Mouse (Mus musculus) forebrain, embryonic 10.5 days (tissue): Measurements from ENCODE around the gene Ccdc102a. TPM values are rescaled to one million over a fixed set of nuclear protein-coding genes. Genes with fewer than 3 reads are reported as not detected.
A peak's percentile ranks its signal among the peaks of the same experiment; 100 is the strongest.

ENCODE experiments used
- DNase-seq: peaks from one replicate; pipeline ENCODE4 v3.0.0-alpha.2; 2017; ENCODE audit warnings: low spot score; ENCODE audit errors: extremely low spot score
- H3K27ac ChIP-seq: fragments of 300-500 bp; sonication (generic); 2 replicates; pipeline ENCODE4 v1.5.1; 2016; ENCODE audit warnings: mild to moderate bottlenecking
- H3K27me3 ChIP-seq: fragments of 300-500 bp; sonication (generic); 2 replicates; pipeline ENCODE4 v1.6.1; 2016; ENCODE audit warnings: mild to moderate bottlenecking; ENCODE audit not compliant: poor library complexity, severe bottlenecking
- H3K36me3 ChIP-seq: fragments of 300-500 bp; sonication (generic); replicated peaks from 2 replicates; pipeline ENCODE4 v1.6.1; 2016; ENCODE audit warnings: mild to moderate bottlenecking, moderate library complexity
- H3K4me1 ChIP-seq: fragments of 300-500 bp; sonication (generic); 2 replicates; pipeline ENCODE4 v1.6.1; 2016
- H3K4me3 ChIP-seq: fragments of 300-500 bp; sonication (generic); 2 replicates; pipeline ENCODE4 v1.5.1; 2016; ENCODE audit warnings: mild to moderate bottlenecking, moderate library complexity
- H3K9me3 ChIP-seq: fragments of 300-500 bp; sonication (generic); 2 replicates; pipeline ENCODE4 v1.6.1; 2016; ENCODE audit warnings: mild to moderate bottlenecking, moderate library complexity
- WGBS: fragments of 180-500 bp; shearing (Covaris S2); methylation state at CpG from one replicate; pipeline ENCODE4 v1.1.7; 2016; 5-methylcytosine and 5-hydroxymethylcytosine counted together
- polyA plus RNA-seq: library from polyadenylated mRNA; unstranded; fragments of >200 nt; fragmentation: Nextera tagmentation; extraction: Ambion mirVana; gene quantifications from 2 replicates; pipeline ENCODE4 v1.2.1, GENCODE M21; 2016

Ccdc102a gene
- polyA plus RNA-seq, 1 experiment from 2014 or later: 13.5 TPM

DNA sequence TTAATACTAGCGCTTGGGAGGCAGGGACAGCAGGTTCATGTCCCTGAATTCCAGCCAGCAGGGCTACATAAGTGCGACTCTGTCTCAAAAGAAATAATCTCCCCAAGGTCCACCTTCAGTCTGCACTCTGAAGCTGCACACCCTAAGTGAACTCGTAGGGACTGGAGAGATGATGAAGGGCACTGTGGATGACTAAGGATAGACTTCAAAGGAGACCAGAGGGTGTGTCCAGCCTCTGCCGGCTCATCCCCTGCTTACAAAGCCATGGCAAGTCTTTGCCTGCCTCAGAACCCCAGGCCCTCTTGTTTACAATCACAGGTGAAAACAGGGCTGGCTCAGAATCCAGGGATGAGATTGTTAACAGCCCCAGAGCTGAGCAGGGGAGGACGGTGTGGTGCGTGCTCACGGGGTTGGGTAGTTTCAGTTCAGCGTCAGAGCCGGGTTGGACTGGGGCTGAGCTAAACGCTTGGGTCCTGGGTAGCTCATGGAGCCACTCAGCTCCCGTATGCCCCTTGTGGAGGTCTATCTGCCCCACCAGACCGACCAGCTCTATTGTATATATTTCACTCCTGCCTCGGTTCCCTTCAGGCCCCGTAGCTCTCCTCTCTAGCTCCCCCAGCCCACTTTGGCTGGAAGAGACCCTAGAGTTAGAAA lies 29.4 kb downstream of the Ccdc102a start:
- Histone ChIP-seq H3K27me3 (peaks cover 4% of the 10 kb centered on the region; the same call in 1 of the 2 replicates), H3K27ac (no peak overlapping the region), H3K4me3 (no peak overlapping the region), H3K4me1 (no peaks in the 10 kb centered on the region; the same call in 1 of the 2 replicates), H3K9me3 (no peaks in the 10 kb centered on the region), H3K36me3 (no peaks in the 10 kb centered on the region)
- WGBS: 44% methylated on average over 14 of the region's 14 CpGs
- DNase-seq: no peak

DNA sequence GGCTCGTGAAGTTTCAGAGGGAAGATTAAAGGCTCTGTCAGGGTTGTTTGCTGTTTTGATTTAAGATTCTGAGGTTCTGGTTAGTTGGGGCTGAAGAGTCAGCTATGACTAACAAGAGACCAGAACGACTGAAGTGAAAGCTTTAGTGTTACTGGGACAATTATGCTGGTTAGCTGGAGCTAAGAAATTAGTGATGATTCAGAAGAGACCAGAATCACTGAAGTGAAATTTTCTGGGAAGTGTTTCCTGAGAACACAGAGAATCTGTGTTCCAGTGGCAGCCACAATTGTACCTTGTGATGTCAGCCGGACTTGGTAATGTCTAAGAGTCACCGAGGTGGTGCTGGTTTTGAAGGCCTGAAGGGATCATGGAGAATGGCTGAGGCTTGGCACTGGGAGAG lies 37.2 kb downstream of the Ccdc102a start:
- DNase-seq: no peak
- Histone ChIP-seq H3K9me3 (no peaks in the 10 kb centered on the region), H3K27ac (no peak overlapping the region), H3K27me3 (peaks cover 9% of the 10 kb centered on the region), H3K4me1 (peaks cover 13% of the 10 kb centered on the region), H3K36me3 (no peaks in the 10 kb centered on the region), H3K4me3 (no peak overlapping the region)
- WGBS: 76% methylated on average over 4 of the region's 4 CpGs

- no peaks in the 10 kb centered on the region for H3K9me3 ChIP-seq
- H3K27ac ChIP-seq: no peak overlapping the region
- WGBS: 52% methylated on average over 3 of the region's 3 CpGs
- H3K4me1 ChIP-seq: peaks cover 44% of the 10 kb centered on the region
- H3K36me3 ChIP-seq: no peaks in the 10 kb centered on the region
- H3K4me3 ChIP-seq: 0 out of 2 replicates have a peak overlapping the region, but pooled peaks have one; percentile 72
- peaks cover 34% of the 10 kb centered on the region for H3K27me3 ChIP-seq
- DNase-seq: no peak
Observed at GRCm38 (mm10) chr8:94876820-94877219, 41.1 kb downstream of the Ccdc102a start.

DNA sequence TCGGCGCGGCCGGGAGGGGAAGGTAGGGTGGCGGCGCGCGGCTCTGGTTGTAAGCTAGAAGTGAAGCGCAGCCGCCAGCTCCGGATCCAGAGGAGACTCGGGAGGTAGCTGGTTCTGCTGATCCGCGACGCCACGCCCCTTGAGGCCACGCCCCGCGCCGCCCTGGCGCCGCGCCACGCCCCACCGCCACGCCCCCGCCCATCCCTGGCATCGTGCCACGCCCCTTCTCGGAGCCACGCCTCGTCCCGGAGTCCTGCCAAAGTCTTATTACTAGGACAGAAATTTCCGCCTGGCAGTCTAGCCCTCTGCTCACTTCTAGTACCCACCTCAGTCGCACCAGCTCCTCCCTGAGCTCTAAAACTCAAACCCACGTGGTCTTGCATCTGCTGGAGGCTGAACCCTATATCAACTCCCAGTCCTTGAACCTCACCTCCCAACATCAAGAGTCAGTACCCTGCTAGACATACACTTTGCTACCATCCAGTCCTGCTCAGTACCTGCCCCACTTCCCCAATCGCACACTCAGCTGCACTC lies 41.6 kb downstream of the Ccdc102a start, which contains the start of gene Dok4:
Gene Dok4 (minus strand): TSS at position 134 of the 534 bp plus-strand sequence.
- Histone ChIP-seq H3K9me3 (no peaks in the 10 kb centered on the region), H3K4me1 (peaks cover 49% of the 10 kb centered on the region), H3K27ac (peak within 1 kb of the TSS; percentile 76), H3K4me3 (peak within 1 kb of the TSS; percentile 72), H3K27me3 (peaks cover 40% of the 10 kb centered on the region), H3K36me3 (no peaks in the 10 kb centered on the region)
- WGBS: 1% methylated on average over 23 of the region's 37 CpGs
- DNase-seq: peak; percentile 91

GRCm38 (mm10) chr8:94875871-94876150 lies 42.1 kb downstream of the Ccdc102a start:
- peaks cover 43% of the 10 kb centered on the region for H3K27me3 ChIP-seq
- peaks cover 54% of the 10 kb centered on the region for H3K4me1 ChIP-seq
- peak overlapping the region; percentile 76 for H3K27ac ChIP-seq

DNA sequence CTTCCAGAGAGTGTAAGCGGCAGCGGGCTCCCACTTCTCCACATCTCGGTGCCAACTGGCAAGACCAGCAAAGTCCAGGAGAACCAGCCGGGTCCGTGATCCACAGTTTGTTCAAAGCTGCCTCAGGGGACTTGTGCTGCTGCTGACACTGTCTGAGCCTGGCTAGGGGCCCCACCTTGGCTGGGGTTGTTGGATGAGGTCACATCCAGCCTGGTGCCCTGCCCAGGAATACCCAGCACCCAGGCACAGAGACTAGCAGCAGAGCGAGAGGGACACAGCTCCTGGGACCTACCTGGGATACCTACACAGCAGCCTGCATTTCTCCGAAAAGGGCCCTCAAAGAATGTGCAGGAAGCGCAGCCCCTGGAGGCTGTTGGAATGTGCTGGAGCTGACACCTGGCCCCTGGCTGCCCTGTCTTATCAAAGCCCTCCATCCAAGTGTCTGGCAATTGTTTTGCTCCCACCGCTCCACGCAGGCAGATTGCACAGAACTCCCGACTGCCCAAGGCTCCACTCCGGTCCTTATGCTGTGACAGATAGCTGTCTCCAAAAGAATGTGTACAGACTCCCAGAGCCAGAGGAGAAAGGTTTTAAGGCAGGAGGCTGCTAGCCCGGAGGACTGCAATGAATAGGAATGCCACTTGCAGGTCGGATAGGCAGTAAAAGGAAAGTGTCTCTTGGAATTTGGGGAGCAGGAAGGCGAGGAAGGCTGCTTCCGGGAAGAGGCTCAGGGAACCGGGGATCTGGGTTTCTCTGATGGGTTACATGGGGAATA lies 42.6 kb downstream of the Ccdc102a start:
- Histone ChIP-seq H3K27me3 (peaks cover 48% of the 10 kb centered on the region), H3K4me3 (peak overlapping the region; percentile 72), H3K36me3 (no peaks in the 10 kb centered on the region), H3K9me3 (no peaks in the 10 kb centered on the region), H3K4me1 (peaks cover 59% of the 10 kb centered on the region), H3K27ac (peak overlapping the region; percentile 76)
- DNase-seq: peak; percentile 31
- 15% methylated on average over 17 of the region's 17 CpGs for WGBS

More at GRCm38 (mm10) chr8:94875871-94876150, 42.1 kb downstream of the Ccdc102a start:
- DNase-seq: no peak
- Histone ChIP-seq H3K9me3 (no peaks in the 10 kb centered on the region), H3K36me3 (no peaks in the 10 kb centered on the region), H3K4me3 (peak overlapping the region; percentile 72)
- WGBS: under 1% methylated on average over 20 of the region's 20 CpGs

DNA sequence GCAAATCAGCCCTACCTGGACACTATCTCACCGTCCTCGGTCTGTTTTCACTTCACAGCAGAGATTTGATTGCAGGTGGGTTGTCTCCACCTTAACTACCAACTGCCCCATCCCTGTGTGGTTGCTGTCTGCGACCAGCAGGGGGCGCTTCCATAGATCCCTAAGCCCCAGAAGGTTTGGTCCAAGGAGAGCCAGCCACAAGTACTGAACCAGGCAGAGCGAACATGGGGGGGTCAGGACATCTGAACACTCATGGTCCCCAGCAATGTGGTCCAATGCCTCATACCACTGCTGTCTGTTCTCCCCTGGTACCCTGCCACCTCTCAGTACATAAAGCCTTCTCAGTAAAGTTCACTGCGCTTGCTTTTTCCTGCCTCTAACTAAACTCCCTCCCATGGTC lies 43.5 kb downstream of the Ccdc102a start:
- Histone ChIP-seq H3K36me3 (no peaks in the 10 kb centered on the region), H3K27me3 (peaks cover 57% of the 10 kb centered on the region), H3K27ac (no peak overlapping the region), H3K4me1 (peaks cover 68% of the 10 kb centered on the region), H3K4me3 (peak overlapping the region; percentile 72; the same call in 1 of the 2 replicates), H3K9me3 (no peaks in the 10 kb centered on the region)
- whole genome bisulfite sequencing: 17% methylated on average over 6 of the region's 6 CpGs
- peak; percentile 71 for DNase-seq

- Histone ChIP-seq H3K27me3 (peaks cover 61% of the 10 kb centered on the region), H3K9me3 (no peaks in the 10 kb centered on the region), H3K4me3 (peak overlapping the region; percentile 15; the same call in 1 of the 2 replicates), H3K27ac (peak overlapping the region; percentile 79), H3K36me3 (no peaks in the 10 kb centered on the region), H3K4me1 (peaks cover 80% of the 10 kb centered on the region)
- DNase-seq: no peak
- 53% methylated on average over 2 of the region's 2 CpGs for WGBS
Observed at GRCm38 (mm10) chr8:94872576-94872975, 45.3 kb downstream of the Ccdc102a start.

DNA sequence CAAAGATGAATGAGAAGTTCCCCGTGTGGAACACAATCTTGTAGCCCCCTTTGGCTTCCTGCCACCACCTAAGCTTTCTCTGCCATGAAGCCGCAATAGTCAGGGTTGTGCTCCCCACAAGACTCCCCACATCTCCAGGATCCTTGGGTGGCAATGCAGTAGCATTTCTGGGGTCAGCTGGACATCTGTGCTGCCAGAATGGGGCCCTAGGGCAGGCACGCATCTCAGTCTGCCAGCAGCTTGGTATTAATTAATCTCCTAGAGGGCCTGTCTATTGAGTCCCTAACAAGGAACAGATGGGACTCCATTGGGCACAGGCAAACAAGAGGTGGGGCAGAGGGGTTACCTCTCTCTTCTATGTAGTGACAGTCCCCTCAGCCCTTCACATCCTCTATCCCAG lies 45.7 kb downstream of the Ccdc102a start:
- peak overlapping the region; percentile 79 for H3K27ac ChIP-seq
- DNase-seq: no peak
- peaks cover 80% of the 10 kb centered on the region for H3K4me1 ChIP-seq
- WGBS: 41% methylated on average over 3 of the region's 3 CpGs
- peak overlapping the region; percentile 15; the same call in 1 of the 2 replicates for H3K4me3 ChIP-seq
- H3K27me3 ChIP-seq: peaks cover 61% of the 10 kb centered on the region
- H3K9me3 ChIP-seq: no peaks in the 10 kb centered on the region
- H3K36me3 ChIP-seq: peaks cover 4% of the 10 kb centered on the region

GRCm38 (mm10) chr8:94871108-94871894 lies 46.6 kb downstream of the Ccdc102a start:
- peaks cover 54% of the 10 kb centered on the region for H3K27me3 ChIP-seq
- peak; percentile 65 for DNase-seq
- no peaks in the 10 kb centered on the region for H3K9me3 ChIP-seq
- H3K4me1 ChIP-seq: peaks cover 75% of the 10 kb centered on the region
- H3K4me3 ChIP-seq: peak overlapping the region; percentile 57
- WGBS: 10% methylated on average over 7 of the region's 7 CpGs
- H3K36me3 ChIP-seq: peaks cover 12% of the 10 kb centered on the region
- peak overlapping the region; percentile 79 for H3K27ac ChIP-seq

GRCm38 (mm10) chr8:94870474-94871107 lies 47.3 kb downstream of the Ccdc102a start:
- H3K4me3 ChIP-seq: peak overlapping the region; percentile 57
- no peak for DNase-seq
- peaks cover 68% of the 10 kb centered on the region for H3K4me1 ChIP-seq
- H3K9me3 ChIP-seq: no peaks in the 10 kb centered on the region
- WGBS: 2% methylated on average over 22 of the region's 22 CpGs
- H3K27ac ChIP-seq: peak overlapping the region; percentile 79
- peaks cover 19% of the 10 kb centered on the region for H3K36me3 ChIP-seq
- H3K27me3 ChIP-seq: peaks cover 50% of the 10 kb centered on the region

GRCm38 (mm10) chr8:94870003-94870402 lies 47.9 kb downstream of the Ccdc102a start:
- DNase-seq: no peak
- H3K4me3 ChIP-seq: peak overlapping the region; percentile 57
- H3K27me3 ChIP-seq: peaks cover 44% of the 10 kb centered on the region
- peak overlapping the region; percentile 79; the same call in 1 of the 2 replicates for H3K27ac ChIP-seq
- peaks cover 65% of the 10 kb centered on the region for H3K4me1 ChIP-seq
- WGBS: 18% methylated on average over 4 of the region's 4 CpGs
- peaks cover 25% of the 10 kb centered on the region for H3K36me3 ChIP-seq
- H3K9me3 ChIP-seq: no peaks in the 10 kb centered on the region
